Mouse (Mus musculus) MEL-GATA-1-ER (cell line): Measurements from ENCODE around the gene Cts3.
"Not testable (repeated sequence)": the region's sequence is repeated elsewhere in the genome, so short reads cannot be mapped to it uniquely, and the experiment has no call there.

Experiments
- DNase-seq: peaks from one replicate; pipeline ENCODE4 v3.0.0-alpha.2; 2012; ENCODE audit warnings: low read depth; ENCODE audit errors: extremely low read depth

Cts3 gene

DNA sequence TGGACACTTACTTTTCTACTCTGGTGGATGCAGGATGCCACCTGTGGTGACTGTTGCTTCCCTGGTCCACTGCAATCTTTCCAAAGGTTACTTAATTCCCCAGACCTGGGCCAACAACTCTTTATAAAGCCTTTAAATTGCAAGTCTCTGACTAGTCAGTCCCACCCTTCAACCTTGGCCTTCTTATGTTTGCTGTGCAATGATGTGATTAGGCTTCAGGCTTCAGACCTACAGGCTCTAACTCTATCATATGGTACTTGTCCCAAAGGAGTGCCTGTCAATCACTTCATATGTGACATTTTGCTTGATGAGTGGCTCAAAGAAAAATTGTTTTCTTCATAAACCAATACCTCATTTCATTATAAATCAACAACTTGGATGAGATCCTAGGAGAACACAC is at the start of gene Cts3:
TSS of gene Cts3 (minus strand) at position 101 of the 400 bp plus-strand sequence.
- no peak for DNase-seq

DNA sequence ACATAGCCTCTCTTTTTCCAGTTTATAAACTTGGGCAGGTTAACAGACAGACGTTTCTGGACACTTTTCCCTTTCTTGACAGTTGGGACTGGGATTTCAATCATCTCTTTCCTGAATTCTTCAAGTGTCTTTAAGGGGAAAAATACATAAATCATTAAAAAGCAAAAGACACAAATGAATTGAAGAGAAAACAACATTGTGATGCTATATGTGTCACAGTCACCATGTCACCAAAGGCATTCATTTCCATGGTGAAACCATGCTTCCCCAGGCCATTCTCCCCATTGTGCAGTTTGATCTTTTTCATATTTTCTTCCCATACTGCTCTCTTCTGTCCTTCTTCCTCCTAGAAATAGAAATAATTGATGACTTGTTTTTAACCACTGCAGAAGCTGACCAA is 1.9 kb downstream of the Cts3 start, which contains the start of gene Gm49352:
TSS of gene Gm49352 (minus strand) at position 101 of the 400 bp plus-strand sequence.
- DNase-seq, result not testable (repeated sequence)

DNA sequence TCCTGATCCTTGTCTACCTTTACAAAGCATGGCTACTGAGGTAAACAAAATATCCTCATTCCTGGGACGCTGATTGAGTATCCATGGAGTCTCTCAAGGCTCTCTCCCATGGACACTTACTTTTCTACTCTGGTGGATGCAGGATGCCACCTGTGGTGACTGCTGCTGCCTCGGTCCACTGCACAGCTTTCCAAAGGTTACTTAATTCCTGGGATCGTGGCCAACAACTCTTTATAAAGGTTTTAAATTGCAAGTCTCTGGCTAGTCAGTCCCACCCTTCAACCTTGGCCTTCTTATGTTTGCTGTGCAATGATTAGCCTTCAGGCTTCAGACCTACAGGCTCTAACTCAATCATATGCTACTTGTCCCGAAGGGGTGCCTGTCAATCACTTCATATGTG is 28.3 kb downstream of the Cts3 start, which contains the start of gene Ctsm:
TSS of gene Ctsm (minus strand) at position 209 of the 400 bp plus-strand sequence.
- DNase-seq, result no peak
